Mouse (Mus musculus) layer of hippocampus, adult 2 months (tissue): ENCODE results near the gene Spindoc. TPM values are rescaled to one million over a fixed set of nuclear protein-coding genes. Genes with fewer than 3 reads are reported as not detected.
A peak's percentile ranks its signal among the peaks of the same experiment; 100 is the strongest.

ENCODE experiments used
- DNase-seq, 2 experiments: peaks; one replicate each; pipeline ENCODE4 v3.0.0; 2022; ENCODE audit warnings: low spot score in 2 of 2
- H3K27ac ChIP-seq: fragments of 200-600 bp; 2 replicates; pipeline ENCODE4 v1.8.1; 2022
- H3K4me3 ChIP-seq: fragments of 200-600 bp; 2 replicates; pipeline ENCODE4 v1.8.1; 2022; ENCODE audit warnings: mild to moderate bottlenecking
- CTCF ChIP-seq: fragments of 200-600 bp; conservative IDR thresholded peaks from 2 replicates; pipeline ENCODE4 v1.8.1; 2022; ENCODE audit warnings: antibody characterized with exemption, mild to moderate bottlenecking, moderate library complexity
- microRNA-seq, 2 experiments: library from miRNA; unstranded; fragments of <30 nt; microRNA quantifications; one replicate each; pipeline ENCODE4 v1.2.0; 2021
- total RNA-seq, 2 experiments: library from RNA; stranded (reverse); gene quantifications; 2 replicates each; pipeline ENCODE4 v1.2.3; 2021

Gene Spindoc
- total RNA-seq, 2 experiments from 2014 or later = 30.2 to 31.7 TPM

GRCm38 (mm10) chr19:7310704-7311103, 72.1 kb downstream of the Spindoc start:
- no peak overlapping the region for H3K4me3 ChIP-seq
- TF ChIP-seq CTCF = peak; percentile 55
- peak overlapping the region; percentile 69 for H3K27ac ChIP-seq
- no peak for DNase-seq

GRCm38 (mm10) chr19:7309738-7310330, 73.0 kb downstream of the Spindoc start:
- no peak for DNase-seq
- H3K27ac ChIP-seq = peak overlapping the region; percentile 69
- no peak overlapping the region for H3K4me3 ChIP-seq
- no peak for TF ChIP-seq CTCF

- no peak for TF ChIP-seq CTCF
- Histone ChIP-seq H3K27ac (peak overlapping the region; percentile 19), H3K4me3 (no peak overlapping the region)
- no peak for DNase-seq
Measured at GRCm38 (mm10) chr19:7307995-7308770, 74.6 kb downstream of the Spindoc start.

GRCm38 (mm10) chr19:7306968-7307367, 75.8 kb downstream of the Spindoc start:
- Histone ChIP-seq H3K4me3 (no peak overlapping the region), H3K27ac (peak overlapping the region; percentile 32; the same call in 1 of the 2 replicates)
- no peak for TF ChIP-seq CTCF
- no peak for DNase-seq

- no peak for TF ChIP-seq CTCF
- Histone ChIP-seq H3K27ac (peak overlapping the region; percentile 3; the same call in 1 of the 2 replicates), H3K4me3 (no peak overlapping the region)
- no peak for DNase-seq
Measured at GRCm38 (mm10) chr19:7305380-7306310, 77.1 kb downstream of the Spindoc start.

GRCm38 (mm10) chr19:7304801-7305200, 78.0 kb downstream of the Spindoc start:
- TF ChIP-seq CTCF = no peak
- no peak for DNase-seq
- Histone ChIP-seq H3K27ac (peak overlapping the region; percentile 23; the same call in 1 of the 2 replicates), H3K4me3 (no peak overlapping the region)

Small RNA genes within 50 kb of the gene (microRNA-seq; reads per million reads assigned to microRNA genes)
- 0.92 to 1.6 reads per million in 2 experiments for gene Mir6991

Other genes starting within 250 kb of the Spindoc start
- gene Otub1, start 176.7 kb downstream of the Spindoc start, total RNA-seq = 100 to 1,000 TPM; 299 TPM
- 1,000 to 10,000 TPM in 1 of 2 experiments, 100 to 1,000 TPM in 1; 959 to 1,016 TPM for gene Cox8a, start 165.4 kb downstream of the Spindoc start, total RNA-seq
- gene Naa40, start 141.8 kb downstream of the Spindoc start, total RNA-seq = 10 to 100 TPM; 34.2 to 38.1 TPM
- gene Rcor2, start 115.7 kb downstream of the Spindoc start, total RNA-seq = 10 to 100 TPM; 17.0 to 18.2 TPM
- 100 to 1,000 TPM; 119 to 127 TPM for gene Mark2, start 41.1 kb downstream of the Spindoc start, total RNA-seq
- gene 2700081O15Rik, start 34.6 kb upstream of the Spindoc start, total RNA-seq = 10 to 100 TPM; 45.7 to 47.4 TPM
- gene Rtn3, start 100.3 kb upstream of the Spindoc start, total RNA-seq = 100 to 1,000 TPM; 733 to 764 TPM
- 10 to 100 TPM; 20.5 to 23.0 TPM for gene Atl3, start 111.0 kb upstream of the Spindoc start, total RNA-seq
- gene Pla2g16, start 174.5 kb upstream of the Spindoc start, total RNA-seq = 10 to 100 TPM; 29.8 to 34.2 TPM
- under 1 TPM; 0.13 to 0.17 TPM for gene Lgals12, start 224.2 kb upstream of the Spindoc start, total RNA-seq
- not detected for gene Hrasls5, start 229.5 kb upstream of the Spindoc start, total RNA-seq